Mouse (Mus musculus) brain, embryonic 14.5 days (tissue): ENCODE results near the gene Arhgef40. TPM values are rescaled to one million over a fixed set of nuclear protein-coding genes. Genes with fewer than 3 reads are reported as not detected.

Experiments
- DNase-seq: peaks from one replicate; pipeline ENCODE4 v3.0.0-alpha.2; 2011; ENCODE audit warnings: low read depth
- CTCF ChIP-seq: fragments of 200-500 bp; IDR thresholded peaks from 2 replicates; pipeline ENCODE4 v1.5.1; 2012; ENCODE audit warnings: inconsistent platforms, mild to moderate bottlenecking, moderate library complexity, borderline replicate concordance; ENCODE audit not compliant: insufficient read depth, insufficient read length; ENCODE audit errors: extremely low read depth
- POLR2A ChIP-seq: fragments of 200-500 bp; IDR thresholded peaks from 2 replicates; pipeline ENCODE4 v1.6.1; 2012; ENCODE audit warnings: mild to moderate bottlenecking, inconsistent platforms, borderline replicate concordance; ENCODE audit not compliant: poor library complexity, insufficient read depth, insufficient read length, severe bottlenecking; ENCODE audit errors: extremely low read depth
- polyA plus RNA-seq: library from polyadenylated mRNA; depleted of rRNA; stranded (reverse); fragments of >200 nt; gene quantifications from 2 replicates; pipeline ENCODE4 v1.2.3, GENCODE M21; 2012; rRNA removed

The Arhgef40 gene
- 100 and 106 TPM in 2 replicates for polyA plus RNA-seq

GRCm38 (mm10) chr14:51984247-51985231 lies at the start of gene Arhgef40:
TSS of gene Arhgef40 (plus strand) at chr14:51984719.
- DNase-seq, result peak; percentile 94
- TF ChIP-seq POLR2A, result peak; percentile 80
- no peak for TF ChIP-seq CTCF

GRCm38 (mm10) chr14:51939005-51939404 lies 45.5 kb upstream of the Arhgef40 start:
- TF ChIP-seq POLR2A (no peak), CTCF (no peak)
- DNase-seq, result no peak

DNA sequence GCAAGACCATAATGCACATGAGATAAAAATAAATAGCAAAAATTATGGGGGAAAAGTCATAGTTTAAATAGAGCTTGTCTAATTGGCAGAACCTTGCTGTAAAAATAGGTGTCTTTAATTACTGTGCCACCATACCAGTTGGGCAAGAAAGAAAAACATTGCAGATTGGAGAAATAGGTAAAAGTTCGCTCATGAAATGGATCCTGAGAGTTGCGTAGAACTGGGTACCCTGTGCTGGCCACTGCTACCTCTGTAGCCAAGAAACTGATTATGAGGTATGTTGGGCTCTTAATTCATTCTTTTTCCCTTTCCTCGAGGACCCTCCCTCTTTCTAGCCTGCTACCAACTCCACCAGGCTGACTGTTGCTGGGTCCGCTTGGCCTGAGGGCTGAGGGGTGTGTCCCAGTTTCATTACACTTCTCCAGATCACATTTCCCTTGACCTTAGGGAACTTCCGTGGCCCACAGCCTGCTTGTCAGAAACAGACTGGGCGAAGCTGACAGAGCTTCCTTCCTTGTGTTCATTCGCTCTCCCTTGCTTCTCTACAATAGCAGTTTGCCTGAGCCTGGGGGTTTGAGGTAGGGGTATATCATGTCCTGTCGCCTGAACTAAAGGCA lies 43.5 kb upstream of the Arhgef40 start:
- no peak for TF ChIP-seq CTCF
- no peak for TF ChIP-seq POLR2A
- no peak for DNase-seq

GRCm38 (mm10) chr14:51941577-51941976 lies 42.9 kb upstream of the Arhgef40 start:
- TF ChIP-seq CTCF (no peak), POLR2A (no peak)
- DNase-seq, result no peak

- DNase-seq, result no peak
- TF ChIP-seq CTCF, result no peak
- TF ChIP-seq POLR2A, result no peak
Observed at GRCm38 (mm10) chr14:51942236-51942635, 42.3 kb upstream of the Arhgef40 start.

DNA sequence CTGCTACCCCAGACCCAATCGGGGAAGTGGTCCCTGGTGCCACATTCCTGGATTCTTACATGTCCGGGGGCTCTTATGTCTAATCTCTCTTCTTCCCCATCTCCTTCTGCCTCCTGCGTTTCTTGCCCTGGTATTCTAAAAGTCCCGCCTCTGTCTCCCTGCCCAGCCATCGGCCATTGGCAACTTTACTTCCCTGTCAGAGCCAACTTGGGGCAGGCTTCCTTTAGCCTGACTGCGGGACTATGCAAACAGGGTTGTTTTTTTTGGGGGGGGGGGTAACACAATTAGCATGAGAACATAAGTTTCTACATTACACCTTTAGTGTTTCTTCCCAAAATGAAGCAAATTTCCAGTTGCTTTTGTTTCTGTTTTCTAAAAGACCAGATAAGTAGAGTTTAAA lies 41.2 kb upstream of the Arhgef40 start:
- TF ChIP-seq CTCF, result no peak
- TF ChIP-seq POLR2A, result no peak
- DNase-seq, result no peak

GRCm38 (mm10) chr14:51960316-51960715 lies 24.2 kb upstream of the Arhgef40 start:
- no peak for DNase-seq
- TF ChIP-seq CTCF (no peak), POLR2A (no peak)

GRCm38 (mm10) chr14:51967400-51967799 lies 17.1 kb upstream of the Arhgef40 start:
- DNase-seq, result peak; percentile 30
- no peak for TF ChIP-seq CTCF
- TF ChIP-seq POLR2A, result no peak

- DNase-seq, result no peak
- TF ChIP-seq CTCF, result no peak
- TF ChIP-seq POLR2A, result no peak
Observed at GRCm38 (mm10) chr14:51979252-51979651, 5.3 kb upstream of the Arhgef40 start.

- no peak for DNase-seq
- TF ChIP-seq CTCF (no peak), POLR2A (no peak)
Observed at GRCm38 (mm10) chr14:51983251-51983650, 1.3 kb upstream of the Arhgef40 start.

GRCm38 (mm10) chr14:51983855-51984246 lies 668 bp upstream of the Arhgef40 start:
- DNase-seq, result no peak
- TF ChIP-seq CTCF (no peak), POLR2A (no peak)

DNA sequence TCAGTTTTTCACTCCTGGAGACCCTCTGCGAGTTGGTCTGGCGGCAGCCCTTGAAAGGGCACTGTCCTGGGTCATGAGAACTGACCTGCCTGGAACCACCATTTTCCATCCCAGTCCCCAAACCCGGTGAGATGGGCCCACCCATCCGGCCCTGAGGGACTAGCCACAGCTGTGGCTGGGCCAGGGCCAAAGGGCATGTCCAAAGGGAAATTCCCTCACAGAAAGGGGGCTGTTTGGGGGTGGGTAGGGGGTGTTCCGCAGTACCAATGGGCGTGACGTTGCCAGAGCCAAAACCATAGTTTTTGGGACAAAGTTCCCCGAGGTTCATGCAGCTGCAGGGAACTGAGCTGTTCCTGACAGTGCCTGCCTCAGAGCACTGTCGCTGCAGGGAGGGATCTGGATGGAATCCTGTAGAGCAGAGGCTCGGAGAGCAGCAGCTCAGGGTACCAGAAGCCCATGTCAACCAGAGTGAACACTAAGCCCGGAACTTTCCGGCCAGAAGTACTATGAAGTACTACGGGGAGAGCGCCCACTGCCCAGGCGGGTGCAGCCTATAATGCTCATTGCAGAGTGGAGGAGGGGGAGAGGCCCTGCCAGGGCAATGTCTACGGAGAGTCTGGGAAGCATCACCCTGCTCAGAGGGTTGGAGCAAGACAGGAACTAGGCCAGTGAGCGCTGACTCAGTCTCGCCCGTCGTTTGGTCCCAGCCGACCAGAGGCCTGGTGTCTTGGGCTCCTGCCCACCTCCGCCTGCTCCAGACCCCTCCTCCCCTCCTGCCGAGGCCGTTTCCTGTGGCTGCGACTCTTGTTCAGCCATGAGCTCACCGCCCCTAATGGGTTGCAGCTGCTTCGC lies 1.0 kb downstream of the Arhgef40 start:
- peak; percentile 92 for DNase-seq
- TF ChIP-seq POLR2A, result no peak
- no peak for TF ChIP-seq CTCF

DNA sequence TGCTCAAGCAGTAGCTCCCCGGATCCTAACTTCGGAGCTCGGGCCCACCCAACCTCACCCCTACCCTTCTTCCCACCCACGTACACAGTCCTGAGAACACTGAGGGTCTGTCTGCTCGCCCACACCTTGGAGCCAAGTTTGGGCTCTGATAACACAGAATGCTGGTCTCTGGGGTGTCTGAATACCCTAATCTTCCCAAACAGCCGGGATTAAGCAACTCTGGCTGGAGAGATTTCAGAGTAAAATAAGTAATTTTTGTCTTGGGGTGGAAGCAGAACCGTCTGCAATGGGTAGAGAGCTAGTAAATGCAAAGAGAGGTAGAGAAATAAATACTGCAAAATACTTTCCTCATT lies 1.6 kb downstream of the Arhgef40 start:
- TF ChIP-seq POLR2A (no peak), CTCF (no peak)
- no peak for DNase-seq
